Mouse (Mus musculus) olfactory bulb, adult 2 months (tissue): ENCODE data around the gene Scgb1a1.

ENCODE experiments used
- CTCF ChIP-seq: fragments of 200-500 bp; IDR thresholded peaks from 2 replicates; pipeline ENCODE4 v1.5.1; 2012; ENCODE audit warnings: low read depth, mild to moderate bottlenecking, low read length, moderate library complexity; ENCODE audit not compliant: insufficient read depth
- POLR2A ChIP-seq: fragments of 200-500 bp; IDR thresholded peaks from 2 replicates; pipeline ENCODE4 v1.6.1; 2012; ENCODE audit warnings: mild to moderate bottlenecking, low read depth, low read length, moderate library complexity; ENCODE audit not compliant: insufficient read depth

DNA sequence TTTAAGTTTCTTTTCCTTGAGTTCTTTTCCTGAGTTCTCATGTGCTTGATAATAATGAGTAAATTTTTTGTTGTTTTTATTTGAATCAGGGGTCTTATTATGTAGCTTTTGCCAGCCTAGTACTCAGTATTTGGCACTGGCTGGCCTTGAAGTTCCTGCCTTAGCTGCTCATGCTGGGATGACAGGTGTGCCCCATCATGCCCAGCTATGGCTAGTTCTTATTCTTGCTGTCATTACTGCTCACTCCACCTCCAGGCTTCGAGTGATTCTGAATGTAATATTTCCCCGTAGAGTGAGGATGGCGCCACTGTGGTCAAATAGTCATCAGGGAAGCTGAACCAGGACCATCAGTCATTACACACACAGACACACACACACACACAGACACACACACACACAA is 23.9 kb downstream of the Scgb1a1 start:
- TF ChIP-seq POLR2A = no peak
- no peak for TF ChIP-seq CTCF
